Mouse (Mus musculus): ENCODE measurements at regions not wholly inside any gene's neighbourhood (a gene's known extent, or its start where the extent isn't known, plus 50 kb on each side); places are given as distances from the start of the nearest gene placed in this dataset.
"Not testable (repeated sequence)": the region's sequence is repeated elsewhere in the genome, so short reads cannot be mapped to it uniquely, and the experiment has no call there.

DNA sequence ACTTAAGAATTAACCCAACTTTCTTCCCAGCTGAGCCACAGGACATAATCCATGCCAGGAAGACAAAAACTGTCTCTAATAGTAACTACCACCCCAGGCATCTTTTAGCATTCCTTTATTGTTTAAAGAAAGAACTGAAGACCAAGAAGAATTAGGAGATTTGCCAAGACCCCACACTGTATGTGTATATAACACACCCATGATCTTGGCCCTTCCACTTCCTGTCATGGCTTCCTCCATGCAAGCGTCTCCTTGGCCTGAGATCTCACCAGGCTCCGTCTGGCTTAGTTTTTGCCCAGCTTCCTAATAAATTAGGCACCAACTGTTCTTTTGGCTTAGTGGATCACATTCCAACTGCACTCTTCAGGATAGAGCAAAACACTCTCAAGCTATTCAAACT, 215.9 kb upstream of the Tenm4 start:
- no peak for DNase-seq (ENCODE audit: low spot score)

DNA sequence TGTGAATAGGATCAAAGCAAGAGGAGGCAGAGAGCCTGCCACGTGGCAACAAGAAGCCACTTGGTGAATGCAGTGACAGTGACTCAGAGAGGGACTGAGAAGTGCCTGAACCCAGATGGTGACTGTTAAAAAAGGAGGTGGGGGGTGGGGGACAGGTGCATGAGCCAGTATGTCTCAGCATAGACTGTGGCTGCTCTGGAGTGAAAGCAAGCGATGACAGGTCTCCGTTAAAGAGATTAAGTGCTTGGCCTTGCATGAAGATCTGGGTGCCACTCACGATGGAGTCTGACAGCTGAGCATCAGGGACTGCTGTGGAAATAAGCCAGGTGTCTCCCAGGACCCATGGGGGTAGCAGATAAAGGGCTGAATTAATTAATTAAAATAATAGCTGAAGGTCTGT, 212.0 kb upstream of the Tenm4 start:
- no peak for DNase-seq (ENCODE audit: low spot score)

DNA sequence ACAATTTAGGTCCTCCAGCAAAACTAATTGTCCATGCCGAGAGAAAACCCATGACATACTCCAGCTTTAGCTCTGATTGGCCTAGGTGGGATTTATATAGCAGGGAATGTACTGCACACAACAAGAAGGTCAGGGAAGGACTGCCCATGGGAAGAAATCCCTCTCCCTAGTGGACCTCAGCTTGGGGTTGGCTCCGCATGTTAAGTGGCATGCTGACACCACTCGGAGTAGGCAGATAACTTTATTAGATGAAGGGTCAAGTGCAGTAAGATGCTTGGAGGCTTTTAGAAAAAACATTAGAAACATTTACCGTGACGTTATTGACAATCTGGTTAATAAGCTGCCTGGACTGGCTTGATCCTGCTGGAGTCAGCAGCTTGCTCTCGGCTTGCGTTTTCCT, 199.2 kb upstream of the Tenm4 start:
- DNase-seq (ENCODE audit: low spot score): no peak

DNA sequence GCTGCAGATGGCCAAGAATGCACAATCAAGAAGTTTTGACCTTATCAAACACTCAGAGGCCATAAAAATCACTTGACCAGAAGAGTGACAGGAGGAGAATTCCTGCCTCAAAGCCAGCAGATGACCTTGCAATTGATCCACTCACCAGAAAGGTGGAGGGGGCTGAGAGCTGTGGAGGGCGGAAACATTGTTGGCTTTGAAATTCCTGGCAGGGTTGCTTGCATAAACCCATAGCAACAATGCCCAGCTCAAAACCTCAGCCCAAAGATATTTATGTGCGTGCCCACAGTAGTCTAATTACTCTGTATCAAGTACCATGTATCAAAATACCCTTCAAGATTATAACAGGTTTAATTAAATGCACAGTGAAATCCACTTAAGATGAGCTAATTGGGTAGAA, 197.0 kb upstream of the Tenm4 start:
- no peak for DNase-seq (ENCODE audit: low spot score)

DNA sequence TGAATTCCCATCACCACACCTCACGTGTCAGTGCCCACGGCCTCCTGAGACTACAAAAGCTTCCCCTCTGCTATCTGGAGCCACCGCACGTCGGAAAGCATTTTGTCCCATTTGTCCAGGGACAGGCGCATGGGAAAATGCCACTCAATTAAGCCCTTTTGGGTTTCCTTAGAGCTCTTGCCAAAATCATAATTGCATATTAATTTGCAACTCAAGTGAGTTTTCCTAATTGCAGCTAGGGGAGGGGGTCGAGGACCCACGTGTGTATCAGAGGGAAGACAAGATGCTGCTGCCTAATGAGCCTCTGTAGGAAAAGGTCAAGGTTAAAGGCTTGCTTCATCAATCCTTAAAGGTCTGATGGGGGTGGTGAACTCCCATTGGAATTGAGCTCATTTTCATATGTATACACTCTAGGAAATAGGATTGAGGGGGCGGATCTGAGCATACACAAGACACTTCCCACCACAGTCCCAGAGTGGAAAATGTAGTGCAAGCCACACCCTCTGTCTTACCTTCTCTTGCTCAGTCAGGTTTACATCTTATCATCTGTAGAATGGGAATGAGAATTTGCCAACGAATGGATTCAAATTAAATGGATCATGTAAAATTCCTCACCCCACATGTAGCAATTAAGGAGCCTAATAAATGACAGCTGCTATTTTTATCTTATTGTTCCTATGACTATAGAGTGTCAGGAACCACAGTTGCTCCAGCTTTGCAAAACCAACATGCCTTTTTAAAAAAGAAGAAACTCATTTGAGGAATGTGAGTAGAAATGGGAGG, 179.6 kb upstream of the Tenm4 start:
- DNase-seq (ENCODE audit: low spot score): no peak

DNA sequence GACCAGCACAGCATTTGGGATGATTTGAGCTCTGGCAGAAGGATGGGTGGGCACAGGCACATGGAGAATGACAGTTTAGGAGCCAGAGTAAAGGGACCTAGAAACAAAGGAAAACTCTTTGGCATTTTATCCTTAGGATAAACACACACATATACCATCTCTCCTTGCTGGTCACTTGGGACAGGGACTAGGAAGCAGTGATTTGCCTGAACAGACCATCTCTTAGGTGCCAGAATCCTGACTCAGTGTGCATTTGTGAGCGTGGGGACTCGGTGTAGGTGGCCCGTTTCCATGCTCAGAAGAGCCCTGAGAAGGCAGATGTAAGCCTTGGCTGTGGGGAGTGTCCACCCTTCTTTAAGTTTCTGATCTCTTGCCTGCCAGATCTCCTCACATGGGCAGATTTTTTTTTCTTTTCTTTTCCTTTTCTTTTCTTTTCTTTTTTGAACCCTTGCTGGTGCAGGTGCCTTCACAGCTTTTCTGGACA, 179.0 kb upstream of the Tenm4 start:
- no peak for DNase-seq (ENCODE audit: low spot score)

DNA sequence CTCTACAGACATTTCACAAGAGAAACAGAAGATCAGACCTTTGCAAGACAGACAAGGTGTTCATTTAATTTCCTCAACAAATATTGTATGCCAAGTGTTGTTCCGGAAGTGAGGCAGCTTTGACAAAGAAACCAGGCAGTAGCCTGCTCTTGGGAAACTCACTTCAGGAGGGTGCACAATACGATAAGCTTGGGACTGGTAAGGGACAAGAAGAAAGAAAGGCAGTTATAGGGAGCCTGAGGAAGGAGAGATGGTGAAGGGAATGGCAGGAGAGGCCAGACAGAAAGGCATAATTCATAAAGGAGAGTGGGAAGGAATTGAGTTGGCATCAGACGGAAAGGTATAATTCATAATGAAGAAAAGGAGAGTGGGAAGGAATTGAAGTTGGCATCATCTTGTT, 178.5 kb upstream of the Tenm4 start:
- DNase-seq (ENCODE audit: low spot score): no peak

DNA sequence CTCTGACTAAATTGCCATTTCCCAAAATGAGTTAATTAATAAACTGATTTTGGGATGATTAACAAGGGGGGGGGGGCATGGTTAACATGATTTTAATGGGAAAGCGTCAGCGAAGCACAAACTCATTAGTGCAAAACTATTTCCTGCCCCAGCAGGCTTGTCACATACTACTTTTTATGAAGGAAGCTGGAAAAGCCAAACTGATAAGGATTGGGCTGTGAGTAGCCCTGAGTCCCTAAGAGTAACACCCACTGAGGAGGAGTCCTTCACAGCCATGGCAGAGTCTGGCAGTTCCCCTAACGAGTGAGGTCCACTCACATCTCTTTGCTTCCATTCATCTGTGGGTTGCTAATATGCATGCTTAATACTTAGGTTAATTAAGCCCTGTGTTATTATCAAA, 173.9 kb upstream of the Tenm4 start:
- DNase-seq (ENCODE audit: low spot score): no peak

DNA sequence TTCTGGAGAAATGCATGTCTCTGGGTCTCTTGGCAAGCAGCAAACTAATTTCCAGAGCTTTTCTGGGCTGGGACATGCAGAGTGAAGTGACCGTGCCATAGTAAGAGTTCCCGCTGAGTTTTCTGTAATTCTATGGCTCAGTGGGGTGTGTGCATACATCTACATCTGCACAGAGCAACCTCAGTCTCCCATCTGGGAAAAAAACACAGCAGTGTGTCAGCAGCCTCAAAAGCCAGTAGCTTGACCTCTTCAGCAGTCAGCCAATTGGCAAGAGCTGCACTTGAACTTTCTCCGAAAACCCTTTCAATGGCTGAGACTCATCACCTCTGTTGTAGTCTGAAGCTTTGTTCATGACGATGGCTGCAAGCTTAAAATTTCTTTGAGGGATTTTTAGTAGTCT, 171.9 kb upstream of the Tenm4 start:
- no peak for DNase-seq (ENCODE audit: low spot score)

DNA sequence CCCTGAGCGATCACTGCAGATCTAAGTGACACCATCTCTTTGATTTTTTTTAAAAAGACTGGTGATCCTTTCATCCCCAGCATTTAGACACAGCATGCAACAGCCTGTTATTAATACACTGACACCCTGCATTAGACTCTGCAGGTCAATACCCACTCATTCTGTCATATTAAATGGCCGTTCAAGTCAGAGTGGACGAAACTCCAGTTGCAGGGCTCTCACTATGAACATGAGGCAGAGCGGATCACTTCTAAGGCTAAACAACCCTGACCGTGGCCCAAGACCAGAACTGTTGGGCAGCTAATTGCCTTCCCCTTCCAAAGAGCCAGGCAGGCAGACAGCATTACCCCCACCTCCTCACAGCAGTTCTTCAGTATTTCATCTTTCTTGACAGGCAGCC, 168.6 kb upstream of the Tenm4 start:
- DNase-seq (ENCODE audit: low spot score): no peak

DNA sequence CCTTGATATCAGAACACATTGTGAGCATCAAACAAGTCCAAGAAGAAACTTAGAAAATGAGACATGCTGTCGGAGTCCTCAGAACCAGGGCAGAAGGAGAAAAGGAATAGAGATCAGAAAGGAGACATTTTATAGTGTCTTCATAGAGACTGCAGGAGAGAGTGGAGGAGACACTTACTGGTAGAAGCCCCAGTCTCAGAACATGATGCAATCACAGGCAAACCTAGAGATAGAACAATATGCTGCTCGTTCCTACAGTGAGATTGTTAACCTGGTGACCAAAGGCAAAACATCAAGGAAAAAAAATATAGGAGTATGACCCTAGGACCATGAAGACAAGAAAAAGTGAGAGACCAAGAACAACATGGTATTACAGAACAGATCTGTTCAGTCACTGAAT, 164.7 kb upstream of the Tenm4 start:
- no peak for DNase-seq (ENCODE audit: low spot score)

DNA sequence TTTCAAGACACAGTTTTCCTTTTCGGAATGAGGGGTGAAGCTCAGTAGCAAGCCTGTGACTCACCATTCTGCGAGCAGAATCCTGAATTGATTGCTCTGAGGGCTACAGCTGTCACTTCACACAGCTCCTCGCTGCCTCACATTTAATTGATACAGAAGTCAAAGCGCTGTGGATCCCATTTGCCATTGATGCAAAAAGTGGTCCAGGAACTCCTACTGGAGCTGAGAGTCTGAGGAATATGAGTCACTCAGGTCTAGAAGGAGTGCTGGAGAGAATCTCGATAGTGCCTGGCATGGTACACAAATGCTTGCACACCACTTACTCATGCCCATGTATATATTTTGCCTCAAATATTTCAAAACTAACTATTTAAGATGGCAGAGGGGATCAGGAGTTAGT, 158.0 kb upstream of the Tenm4 start:
- DNase-seq (ENCODE audit: low spot score): no peak

DNA sequence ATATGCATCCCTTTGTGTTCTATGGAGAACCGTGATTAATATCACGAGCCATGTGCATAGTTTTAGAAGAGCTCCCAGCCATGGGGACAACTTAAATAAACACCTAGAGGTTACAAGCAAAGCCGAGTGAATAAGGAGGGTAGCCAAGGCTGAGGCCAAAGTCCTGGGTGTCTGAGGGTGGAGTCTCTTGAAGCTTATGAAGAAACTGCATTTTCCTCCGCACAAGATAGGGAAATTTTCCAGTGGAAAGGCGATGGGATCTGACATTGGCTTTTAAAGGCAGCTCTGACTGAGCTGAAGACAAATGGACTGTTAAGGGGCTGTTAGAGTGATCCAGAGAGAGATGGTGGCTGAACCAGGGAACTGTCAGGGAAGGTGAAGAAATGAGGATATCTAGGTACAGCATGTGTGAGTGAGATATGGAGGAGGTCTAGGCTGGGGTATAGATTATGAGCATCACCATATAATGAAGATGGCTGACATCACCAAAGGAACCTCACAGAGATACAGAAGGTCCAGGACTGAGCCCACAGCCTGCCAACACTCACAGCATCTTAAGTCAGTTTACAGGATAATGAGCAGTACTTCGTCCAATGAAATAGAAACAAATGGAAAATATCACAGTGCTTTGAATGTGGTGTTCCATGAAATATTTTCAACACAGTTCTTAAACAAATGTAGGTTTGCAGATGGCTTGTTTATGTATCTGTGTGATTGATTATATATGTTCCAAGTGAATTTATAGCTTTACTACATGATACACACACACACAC, 153.7 kb upstream of the Tenm4 start:
- no peak for DNase-seq (ENCODE audit: low spot score)

DNA sequence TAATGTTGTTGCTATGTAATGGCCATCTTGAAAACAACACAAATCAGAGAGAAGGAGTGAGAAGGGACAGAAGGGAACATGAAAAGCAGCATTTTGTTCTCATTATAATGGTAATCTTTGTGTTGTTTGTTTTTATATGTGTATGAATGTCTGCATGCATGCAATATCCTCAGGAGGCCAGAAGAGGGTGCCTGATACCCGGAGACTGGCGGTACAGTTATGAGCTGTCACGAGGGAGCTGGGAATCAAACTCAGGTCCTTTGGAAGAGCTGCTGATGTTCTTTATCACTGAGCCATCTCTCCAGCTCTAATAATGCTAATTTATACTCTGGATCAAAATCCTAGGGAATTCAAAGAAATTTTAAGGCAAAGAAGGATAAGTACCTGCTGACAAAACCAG, 147.0 kb upstream of the Tenm4 start:
- DNase-seq (ENCODE audit: low spot score): no peak

DNA sequence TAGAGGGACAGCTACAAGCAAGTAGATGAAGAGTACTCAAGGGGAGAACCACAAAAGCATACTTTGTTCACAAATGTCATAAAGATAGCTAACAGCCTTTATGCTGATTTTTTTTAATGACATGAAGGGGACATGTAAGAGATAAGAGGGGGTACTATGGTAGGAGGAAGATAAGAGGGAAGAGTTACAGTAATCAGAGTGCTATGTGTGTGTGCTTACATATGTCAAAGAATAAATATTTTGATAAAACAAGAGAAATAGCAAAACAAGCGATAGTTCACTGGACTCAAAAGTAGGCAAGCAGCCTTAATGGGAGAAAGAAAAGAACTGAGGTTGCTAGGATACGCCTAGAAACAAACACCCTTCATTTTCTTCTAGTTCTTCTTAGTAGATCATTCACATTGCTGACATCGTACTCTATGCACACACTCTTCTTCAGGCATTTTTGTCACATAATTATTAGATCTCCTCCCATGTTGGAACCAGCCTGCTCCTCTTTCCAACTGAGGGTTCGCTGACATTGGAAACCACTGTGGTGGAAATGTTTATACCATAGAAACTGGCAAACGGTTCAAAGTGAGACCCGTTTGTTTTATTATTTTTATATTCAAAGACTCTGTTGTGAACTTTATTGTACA, 144.1 kb upstream of the Tenm4 start:
- no peak for DNase-seq (ENCODE audit: low spot score)

DNA sequence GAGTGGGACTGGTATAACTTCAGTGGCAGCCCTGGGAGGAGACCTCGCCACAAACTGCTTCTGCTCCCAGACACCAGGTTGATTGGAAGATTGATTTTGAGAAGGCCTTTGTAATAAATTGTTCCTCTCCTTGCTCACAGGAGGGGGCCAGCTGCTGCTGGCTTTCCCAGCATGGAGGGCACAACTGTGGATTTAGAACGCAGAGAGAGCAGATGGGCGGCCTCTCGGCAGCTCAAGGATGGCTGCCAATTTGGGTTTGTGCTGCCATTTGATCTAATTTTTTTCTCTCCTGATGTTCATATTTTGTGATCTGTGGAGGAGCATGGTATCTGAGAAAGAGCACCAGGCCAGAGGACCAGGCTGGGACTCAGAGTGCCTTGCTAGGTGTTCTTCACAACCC, 137.4 kb upstream of the Tenm4 start:
- DNase-seq (ENCODE audit: low spot score): no peak

DNA sequence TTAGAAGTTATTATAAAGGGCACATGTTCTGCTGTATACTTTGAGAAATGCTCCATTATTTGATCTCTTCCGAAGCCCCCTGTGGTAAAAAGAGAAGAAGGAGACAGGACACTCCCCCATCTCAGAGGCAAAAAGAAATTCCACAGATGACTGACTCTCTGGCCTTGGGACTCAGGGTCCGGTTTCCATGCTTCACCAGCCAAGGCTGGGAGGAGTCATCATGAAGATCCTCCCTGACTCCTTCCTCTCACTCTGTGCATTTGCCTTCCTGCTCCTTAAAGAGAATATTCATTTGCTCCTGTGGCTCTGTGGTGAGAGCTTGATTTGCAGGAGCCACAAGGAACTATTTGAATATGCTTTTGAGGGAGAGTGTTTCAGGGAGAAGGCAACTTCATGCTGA, 135.6 kb upstream of the Tenm4 start:
- no peak for DNase-seq (ENCODE audit: low spot score)

DNA sequence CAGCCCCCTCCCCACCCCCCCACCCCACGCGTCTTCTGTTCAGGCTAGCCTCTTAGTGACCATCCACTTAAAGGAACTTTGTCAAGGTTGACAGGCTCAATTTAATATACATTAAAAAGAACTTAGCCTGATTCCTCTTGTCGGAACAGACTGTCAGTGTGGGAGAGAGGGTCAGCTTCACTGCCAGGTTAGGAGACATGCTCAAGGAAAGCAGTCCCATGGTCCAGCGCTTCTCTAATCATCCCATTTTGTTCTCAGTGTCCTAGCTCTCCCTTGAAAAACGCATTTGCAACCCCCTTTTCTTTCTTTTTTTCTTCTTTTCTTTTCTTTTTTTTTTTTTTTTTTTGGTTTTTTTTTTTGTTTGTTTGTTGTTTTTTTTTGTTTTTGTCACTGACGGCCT, 131.4 kb upstream of the Tenm4 start:
- DNase-seq (ENCODE audit: low spot score): no peak

DNA sequence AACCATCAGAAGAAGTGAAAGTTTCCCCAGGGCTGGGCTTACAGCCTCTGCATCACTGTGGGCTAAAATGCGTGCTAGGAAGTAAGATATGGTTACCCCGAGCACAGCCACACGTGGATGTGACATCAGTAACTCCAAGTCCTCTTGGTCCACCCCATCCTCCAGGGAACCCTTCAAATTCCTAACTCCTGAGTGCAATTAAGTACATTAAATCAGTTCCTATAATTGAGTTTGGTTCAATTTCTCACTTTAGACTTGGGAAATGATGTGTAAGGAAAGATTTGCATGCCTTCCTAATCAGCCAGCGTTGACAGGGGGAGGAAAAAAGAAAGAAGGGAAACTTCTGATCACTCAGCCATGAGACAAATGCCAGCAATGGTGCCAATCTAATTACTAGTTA, 129.2 kb upstream of the Tenm4 start:
- DNase-seq (ENCODE audit: low spot score): no peak

DNA sequence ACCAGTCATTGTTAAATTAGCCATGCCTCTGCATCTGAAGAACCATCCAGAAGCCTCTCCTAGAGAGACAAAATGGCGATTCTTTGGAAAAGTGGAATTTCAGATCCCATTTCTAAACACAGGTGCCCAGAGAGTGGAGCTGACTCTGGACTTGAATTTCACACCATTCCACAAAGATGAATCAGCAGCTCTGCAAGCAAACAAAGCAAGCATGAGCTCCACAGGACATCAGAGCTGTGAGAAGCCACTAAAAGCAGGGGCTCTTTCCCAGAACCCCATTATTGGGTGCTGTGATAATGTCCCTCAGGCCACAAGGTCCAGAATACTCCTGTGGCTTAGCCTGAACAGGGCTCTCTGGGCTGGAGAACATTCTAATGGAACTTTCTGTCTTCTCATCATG, 119.4 kb upstream of the Tenm4 start:
- no peak for DNase-seq (ENCODE audit: low spot score)

DNA sequence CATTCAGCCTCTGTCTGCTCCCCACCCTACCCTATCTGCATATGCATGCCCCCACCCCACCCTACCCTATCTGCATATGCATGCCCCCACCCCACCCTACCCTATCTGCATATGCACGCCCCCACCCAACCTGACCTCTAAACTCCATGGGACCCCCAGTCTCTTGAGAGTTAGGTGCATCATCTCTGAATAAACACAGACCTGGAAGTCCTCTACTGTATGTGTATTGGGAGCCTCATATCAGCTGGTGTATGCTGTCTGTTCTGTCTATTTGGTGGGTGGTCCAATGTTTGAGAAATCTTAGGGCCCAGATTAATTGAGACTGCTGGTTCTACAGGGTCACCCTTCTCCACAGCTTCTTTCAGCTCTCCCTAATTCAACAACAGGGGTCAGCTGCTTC, 109.4 kb upstream of the Tenm4 start:
- DNase-seq (ENCODE audit: low spot score): not testable (repeated sequence)

DNA sequence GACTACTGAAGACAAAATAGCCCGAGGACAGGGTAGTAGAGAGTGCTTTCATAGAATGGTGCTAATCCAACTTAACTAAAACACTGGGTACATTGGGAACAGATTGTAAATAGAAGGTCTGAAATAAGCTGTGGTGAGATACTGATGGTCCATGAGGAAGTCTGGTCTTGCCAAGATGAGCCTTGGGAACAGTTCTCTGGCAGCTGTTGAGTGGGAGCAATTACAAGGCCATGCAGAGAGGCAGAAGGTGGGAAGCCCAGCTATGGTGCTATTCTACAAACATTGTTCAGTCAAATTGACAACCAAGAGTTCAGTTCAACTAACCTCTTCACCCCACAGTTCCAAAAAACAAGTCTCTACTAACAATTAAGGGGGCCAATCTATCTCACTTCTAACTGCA, 92.5 kb upstream of the Tenm4 start:
- DNase-seq (ENCODE audit: low spot score): no peak

DNA sequence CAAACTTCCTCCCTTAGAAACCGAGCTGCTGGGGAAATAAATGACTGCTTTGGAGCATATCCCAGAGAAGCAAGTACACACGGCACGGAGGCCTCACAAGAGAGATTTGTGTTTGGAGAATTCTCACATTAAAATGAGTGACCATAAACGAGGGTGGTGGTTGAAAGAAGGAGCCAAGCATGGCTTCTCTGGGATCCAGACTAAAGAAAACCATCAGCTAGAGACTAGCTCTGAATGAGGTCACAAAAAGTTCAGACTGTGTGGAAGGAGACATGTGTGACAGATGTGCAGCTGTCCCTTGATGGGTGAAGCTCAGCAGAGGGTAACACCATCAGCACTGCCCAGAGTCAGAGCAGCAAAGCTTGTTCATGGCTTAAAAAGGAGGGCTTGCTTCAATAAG, 89.4 kb upstream of the Tenm4 start:
- no peak for DNase-seq (ENCODE audit: low spot score)
